Mouse (Mus musculus) cerebellum, adult 11-12 months (tissue): ENCODE results near the gene Fads3.

ENCODE experiments used
- DNase-seq: peaks from one replicate; pipeline ENCODE4 v3.0.0; 2022

The Fads3 gene

DNA sequence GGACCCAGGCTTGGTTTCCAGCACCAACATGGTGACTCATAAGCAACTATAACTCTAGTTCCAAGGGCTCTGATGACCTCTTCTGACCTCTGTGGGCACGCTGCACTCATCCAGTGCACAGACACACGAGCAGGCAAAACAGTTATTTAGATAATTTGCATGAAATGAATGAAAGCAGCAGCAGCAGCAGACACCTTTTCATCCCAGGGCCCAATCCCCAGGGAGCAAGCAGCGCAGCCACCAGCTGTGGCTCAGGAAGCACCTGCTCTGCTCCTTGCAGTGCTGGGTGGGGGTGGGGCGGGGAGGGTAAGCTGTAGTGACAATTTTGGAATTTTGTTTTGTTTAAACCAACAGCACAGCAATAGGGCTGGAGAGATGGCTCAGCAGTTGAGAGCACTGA, 30.5 kb downstream of the Fads3 start:
- no peak for DNase-seq

DNA sequence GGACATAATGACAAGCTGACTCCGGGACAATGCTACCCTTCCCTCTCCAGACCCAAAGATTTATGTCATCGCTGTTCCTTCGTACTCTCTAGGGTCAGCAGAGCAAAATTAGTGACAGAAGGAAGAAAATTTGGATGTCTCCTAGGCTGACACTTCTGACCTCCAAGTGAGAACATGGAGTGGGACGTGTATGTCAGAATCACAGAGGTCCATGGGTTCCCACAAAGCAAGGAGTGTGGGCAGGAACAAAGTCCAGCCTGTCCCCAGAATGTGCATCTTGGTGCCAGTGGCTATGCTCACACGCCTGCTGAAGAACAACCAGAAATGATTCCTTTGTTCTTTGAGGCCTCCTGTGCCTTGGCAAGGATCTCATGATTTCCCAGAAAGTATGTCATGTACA, 31.8 kb downstream of the Fads3 start:
- no peak for DNase-seq

- DNase-seq = no peak
These were observed 37.0 kb downstream of the Fads3 start for GRCm38 (mm10) chr19:10078392-10078791.

DNA sequence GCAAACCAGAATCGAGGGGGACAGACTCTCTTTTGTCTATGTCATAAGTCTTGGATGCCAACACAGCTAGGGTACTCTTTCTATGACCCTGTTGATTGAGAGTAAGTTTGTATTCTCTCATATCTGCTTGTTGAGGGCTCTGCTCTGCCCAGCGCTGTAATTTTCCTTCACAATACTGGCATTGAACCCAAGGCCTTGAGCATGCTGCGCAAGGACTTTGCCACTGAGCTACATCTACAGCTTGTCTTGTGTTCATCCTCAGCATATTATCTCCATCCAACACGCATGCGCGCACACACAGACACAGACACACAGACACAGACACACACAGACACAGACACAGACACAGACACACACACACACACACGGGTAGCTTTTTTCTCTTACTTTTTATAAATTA, 39.0 kb downstream of the Fads3 start:
- DNase-seq = no peak

DNA sequence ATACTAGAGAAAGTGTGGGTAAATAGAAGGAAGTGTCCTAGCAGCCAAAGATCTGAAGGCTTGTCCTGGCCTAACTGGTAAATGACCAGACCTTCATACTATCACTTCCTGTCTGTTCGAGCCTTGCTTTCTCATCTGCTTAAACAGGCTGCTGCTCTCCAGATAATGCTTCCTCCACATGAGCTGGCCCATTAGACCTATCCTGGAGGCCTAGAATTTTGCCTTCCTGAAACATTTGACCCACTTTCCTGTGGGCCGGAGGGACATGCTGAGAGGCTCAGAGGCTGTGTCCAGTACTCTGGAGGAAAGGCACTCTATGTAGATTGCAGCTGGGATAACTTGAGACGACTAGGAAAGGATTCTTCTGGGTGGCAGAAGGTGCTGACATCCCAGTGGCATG, 40.7 kb downstream of the Fads3 start:
- no peak for DNase-seq

DNA sequence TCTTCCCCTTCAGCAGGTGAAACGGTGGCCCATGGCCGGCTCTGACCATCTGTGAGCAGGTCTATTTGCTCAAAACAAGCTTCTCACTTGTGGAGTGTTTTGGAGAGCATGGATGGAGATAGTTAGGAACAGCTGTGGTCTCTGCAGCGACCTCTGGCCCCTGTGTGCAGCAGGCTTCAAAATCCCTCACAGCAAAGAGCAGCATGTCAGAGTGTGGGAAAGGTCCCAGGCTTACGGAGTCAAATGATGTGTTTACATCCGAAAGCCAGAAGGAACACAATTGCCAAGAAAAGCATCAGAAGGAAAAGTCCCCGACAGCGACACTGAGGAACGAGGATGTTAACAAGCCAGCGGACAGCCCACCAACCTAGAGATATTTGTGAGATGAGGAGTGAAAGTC, 44.1 kb downstream of the Fads3 start:
- DNase-seq = no peak

DNA sequence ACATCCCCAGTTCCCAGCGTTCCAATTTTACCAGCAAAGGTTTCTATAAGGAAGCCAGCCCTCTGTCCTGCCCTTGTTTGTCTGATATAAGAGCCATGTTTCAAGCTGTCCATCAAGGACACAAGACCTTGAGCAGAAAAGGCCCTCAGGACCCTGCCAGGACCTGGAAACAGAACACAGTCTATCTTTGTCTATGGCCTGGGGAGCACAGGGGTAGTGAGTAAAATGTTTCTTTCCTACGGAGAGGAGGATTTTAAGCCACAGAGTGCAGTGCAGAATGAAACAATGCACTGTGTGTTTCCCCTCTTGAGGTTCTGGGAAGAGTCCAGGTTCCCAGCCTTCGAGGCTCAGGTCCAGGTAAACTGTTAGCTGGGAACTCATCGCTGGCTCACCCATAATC, 45.6 kb downstream of the Fads3 start:
- DNase-seq = no peak

DNA sequence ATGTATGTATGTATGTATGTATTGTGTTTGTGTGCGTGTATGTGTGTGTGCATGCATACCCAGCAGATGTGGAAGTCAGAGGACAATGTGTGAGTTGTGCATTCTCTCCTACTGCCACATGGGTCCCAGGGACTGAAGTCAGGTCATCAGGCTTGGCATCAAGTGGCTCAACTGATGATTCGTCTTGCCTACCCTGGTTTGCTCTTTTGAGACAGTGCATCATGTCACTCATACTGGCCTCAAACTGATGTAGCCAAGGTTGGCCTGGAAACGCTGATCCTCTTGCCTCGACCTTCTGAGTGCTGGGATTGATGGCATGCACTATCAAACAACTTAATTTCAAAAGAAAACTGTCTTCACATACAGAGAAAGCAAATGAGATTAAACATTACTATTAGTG, 52.5 kb downstream of the Fads3 start:
- DNase-seq = no peak

DNA sequence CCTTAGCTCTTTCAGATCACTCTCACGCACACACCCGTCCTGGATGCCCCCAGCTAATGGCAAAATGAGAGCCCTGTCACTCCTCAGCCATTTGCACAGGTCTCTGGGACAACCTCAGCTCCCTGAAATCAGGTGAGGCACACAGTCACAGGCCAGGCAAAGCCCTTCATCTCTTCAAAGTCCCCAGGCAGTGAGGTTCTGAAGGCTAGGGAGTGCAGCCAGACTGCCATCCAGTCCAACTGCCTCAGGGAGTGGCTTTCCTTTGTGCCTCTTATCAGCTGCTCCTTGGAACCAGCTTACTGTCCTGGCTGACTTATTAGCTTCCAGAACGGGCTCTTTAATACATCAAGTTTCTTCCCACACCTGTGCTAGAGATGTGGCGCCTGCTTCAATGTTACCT, 53.3 kb downstream of the Fads3 start:
- DNase-seq = no peak

DNA sequence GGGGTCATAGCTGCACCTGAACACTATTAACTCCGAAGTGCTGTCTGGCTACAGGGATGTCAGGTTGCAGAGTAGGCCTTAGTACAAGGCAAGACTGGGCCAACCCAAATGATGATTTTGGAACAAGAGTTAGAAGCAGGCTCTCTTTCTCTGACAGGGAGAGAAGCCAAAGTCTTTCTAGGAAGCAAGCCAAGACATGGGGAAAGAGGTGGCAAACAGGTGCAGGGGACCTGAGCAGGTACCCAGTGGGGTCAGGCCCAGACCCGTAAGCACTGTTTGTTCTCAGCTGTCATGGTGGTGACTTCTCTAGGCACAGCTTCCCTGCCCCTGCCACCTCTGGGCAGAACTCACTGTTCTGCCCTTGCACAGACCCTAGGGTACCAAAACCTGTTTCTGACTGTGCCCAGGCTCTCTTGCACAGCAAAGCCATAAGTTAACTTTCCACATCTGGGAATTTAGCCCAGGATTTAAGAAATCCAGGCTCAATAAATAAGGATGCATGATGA, 55.1 kb downstream of the Fads3 start:
- DNase-seq = no peak

DNA sequence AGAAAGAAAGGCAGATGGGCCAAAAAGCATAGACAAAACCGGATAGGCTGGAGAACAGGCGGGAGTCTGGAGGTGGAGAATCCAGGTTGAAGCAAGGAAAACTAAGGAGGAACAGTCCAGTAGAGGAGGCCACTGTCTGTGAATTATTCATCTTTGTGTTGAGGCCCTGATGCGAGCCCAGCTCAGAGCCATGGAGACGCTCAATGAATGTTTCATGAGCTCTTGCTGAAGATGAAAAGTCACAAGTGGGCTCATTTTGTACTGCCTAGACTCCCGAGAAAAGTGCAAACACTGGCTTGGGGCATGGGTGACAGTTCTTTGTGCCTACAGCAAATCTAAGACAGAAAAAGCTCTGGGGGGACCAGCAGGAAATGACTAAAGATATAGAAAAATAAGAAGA, 56.5 kb downstream of the Fads3 start:
- no peak for DNase-seq

GRCm38 (mm10) chr19:10100631-10101071, 59.3 kb downstream of the Fads3 start:
- DNase-seq = peak; percentile 27

GRCm38 (mm10) chr19:10101341-10102053, 60.1 kb downstream of the Fads3 start, which contains the start of gene Fads2:
TSS of gene Fads2 (minus strand) at chr19:10101746.
- DNase-seq = peak; percentile 44

DNA sequence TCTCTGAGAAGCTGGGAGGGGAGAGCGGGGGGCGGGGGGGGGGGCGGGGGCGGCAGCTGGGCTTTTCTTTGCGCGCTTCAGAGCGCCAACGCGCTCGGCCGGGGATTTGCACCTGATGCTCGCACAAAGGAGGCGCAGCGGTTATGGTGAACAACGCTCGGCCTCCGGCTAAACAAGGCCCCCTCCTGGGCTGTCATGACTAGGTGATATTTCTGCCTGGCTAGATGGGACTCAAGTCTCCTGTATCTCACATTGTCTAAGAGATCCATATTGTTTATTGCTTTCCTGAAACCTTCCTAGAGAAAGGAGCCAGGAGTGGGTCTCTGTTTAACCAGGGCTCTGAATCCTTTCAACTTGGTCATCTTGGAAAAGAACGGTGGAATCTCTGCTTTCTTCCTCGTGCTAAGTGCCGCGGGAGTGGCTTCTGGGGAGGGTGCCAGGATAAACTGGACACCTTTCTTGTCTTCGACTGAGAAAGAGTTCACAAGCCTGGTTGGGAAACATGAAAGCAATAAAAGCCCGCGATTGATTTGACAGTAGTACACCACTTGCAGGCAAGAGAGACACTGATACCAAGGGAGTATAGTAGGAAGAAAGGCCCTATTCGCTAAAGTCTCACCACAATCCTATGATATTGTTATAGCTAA, 60.8 kb downstream of the Fads3 start:
- DNase-seq = peak; percentile 6

DNA sequence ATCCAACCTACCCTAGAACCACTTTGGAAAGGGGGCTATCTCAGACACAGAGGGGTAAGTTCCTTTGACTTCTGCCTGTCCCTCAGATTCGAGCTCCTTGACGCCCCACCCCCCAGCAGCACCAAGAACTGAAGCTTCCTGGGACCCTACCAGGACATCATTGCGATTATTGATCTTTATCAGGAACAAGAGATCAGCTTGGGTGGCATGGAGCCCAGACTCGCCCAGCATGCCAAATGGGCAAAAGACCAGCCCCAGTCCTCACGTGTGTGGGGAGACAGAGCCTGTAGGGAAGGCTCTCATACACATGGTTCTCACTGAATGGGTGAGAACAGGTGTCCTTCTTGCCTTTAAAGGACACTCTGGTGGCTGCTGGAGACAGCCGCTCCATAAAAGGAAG, 62.9 kb downstream of the Fads3 start:
- DNase-seq = no peak

- DNase-seq = no peak
These were observed 63.7 kb downstream of the Fads3 start for GRCm38 (mm10) chr19:10105034-10105493.

DNA sequence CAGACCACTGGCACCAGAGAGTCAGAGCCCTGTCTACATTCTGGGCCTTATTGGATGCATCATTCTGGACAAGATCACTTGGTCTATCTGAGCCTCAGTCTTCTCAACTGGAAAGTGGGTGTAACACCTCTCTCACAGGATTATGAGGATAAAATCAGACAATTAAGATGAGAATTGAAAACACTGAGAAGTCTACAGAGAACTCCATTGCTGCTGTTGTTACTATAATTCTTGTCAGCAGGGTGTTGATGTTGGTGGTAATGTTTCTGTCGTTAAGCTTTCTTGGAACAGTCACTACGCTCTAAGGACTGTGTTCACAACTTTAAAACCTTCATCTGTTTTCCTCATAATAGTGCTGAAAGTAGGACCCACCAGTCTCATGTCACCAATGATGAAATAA, 65.3 kb downstream of the Fads3 start:
- DNase-seq = no peak

DNA sequence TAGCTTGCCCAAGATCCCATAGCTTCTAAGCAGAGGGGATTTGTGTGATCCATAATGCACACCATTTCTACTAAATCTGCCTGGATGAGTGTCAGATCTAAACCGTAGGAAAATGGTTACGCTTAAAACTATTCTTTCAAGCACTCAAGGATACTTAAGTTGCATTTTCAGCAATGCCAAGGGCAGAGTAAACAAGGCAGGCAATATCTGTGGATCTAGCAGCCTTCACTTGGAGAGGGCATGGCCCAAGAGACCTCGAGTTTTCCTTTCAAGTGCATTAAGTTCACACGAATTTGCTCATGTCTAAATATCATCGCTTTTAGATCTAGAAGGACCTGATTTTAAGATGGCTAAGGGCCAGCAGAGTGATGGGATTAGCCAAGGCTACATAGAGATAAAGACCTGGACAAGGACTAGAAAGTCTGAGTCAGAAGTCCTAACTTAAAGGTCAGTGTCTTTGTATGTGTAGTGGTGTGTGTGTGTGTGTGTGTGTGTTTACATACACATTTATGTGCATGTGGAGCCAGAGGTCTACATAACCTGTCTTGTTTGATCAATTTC, 65.8 kb downstream of the Fads3 start:
- no peak for DNase-seq

- DNase-seq = no peak
These were observed 66.8 kb downstream of the Fads3 start for GRCm38 (mm10) chr19:10108129-10108528.

DNA sequence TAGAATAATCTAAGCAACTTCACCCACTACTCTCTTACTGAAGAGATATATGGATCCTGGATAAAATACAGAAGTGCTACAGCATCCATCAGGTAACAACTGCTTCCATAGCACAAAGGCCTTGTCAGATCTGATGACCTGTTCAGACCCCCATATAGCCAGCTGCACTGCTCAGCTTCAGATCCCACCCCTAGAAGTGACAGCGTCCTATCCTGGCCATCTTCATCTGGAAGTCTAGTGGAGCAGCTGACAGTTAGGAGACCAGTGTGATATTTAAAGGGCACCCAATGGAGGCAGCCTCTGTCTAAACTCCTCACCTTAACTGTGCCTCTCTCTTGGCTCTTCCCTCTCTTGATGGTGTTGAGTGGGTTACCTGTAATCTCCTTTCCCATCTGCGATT, 67.3 kb downstream of the Fads3 start:
- no peak for DNase-seq
